Mouse (Mus musculus) embryonic facial prominence, embryonic 14.5 days (tissue): ENCODE data around the gene Atp8b2. TPM values are rescaled to one million over a fixed set of nuclear protein-coding genes. Genes with fewer than 3 reads are reported as not detected.
A peak's percentile ranks its signal among the peaks of the same experiment; 100 is the strongest.

Experiments
- ATAC-seq: fragments of 200-750 bp; cut with Nextera tagmentation; 2 replicates; pipeline ENCODE4 v1.8.0; 2017; ENCODE audit warnings: low read depth, moderate number of reproducible peaks, moderate TSS enrichment
- DNase-seq: peaks from one replicate; pipeline ENCODE4 v3.0.0-alpha.2; 2015; ENCODE audit warnings: low spot score
- H3K27ac ChIP-seq: fragments of 300-500 bp; sonication (generic); replicated peaks from 2 replicates; pipeline ENCODE4 v1.5.1; 2014; ENCODE audit warnings: low read depth, mild to moderate bottlenecking, low read length, moderate library complexity
- H3K27me3 ChIP-seq: fragments of 300-500 bp; sonication (generic); replicated peaks from 2 replicates; pipeline ENCODE4 v1.6.1; 2014; ENCODE audit warnings: low read length; ENCODE audit not compliant: control insufficient read depth, insufficient read depth
- H3K36me3 ChIP-seq: fragments of 300-500 bp; sonication (generic); 2 replicates; pipeline ENCODE4 v1.6.1; 2014; ENCODE audit warnings: low read length, mixed read lengths; ENCODE audit not compliant: control insufficient read depth, insufficient read depth
- H3K4me1 ChIP-seq: fragments of 300-500 bp; sonication (generic); 2 replicates; pipeline ENCODE4 v1.6.1; 2014; ENCODE audit warnings: antibody characterized with exemption, low read length; ENCODE audit not compliant: control insufficient read depth, insufficient read depth
- H3K4me2 ChIP-seq: fragments of 300-500 bp; sonication (generic); 2 replicates; pipeline ENCODE4 v1.6.1; 2014; ENCODE audit warnings: low read depth, mild to moderate bottlenecking, low read length, moderate library complexity, mixed read lengths
- H3K4me3 ChIP-seq: fragments of 300-500 bp; sonication (generic); 2 replicates; pipeline ENCODE4 v1.5.1; 2014; ENCODE audit warnings: low read depth, mild to moderate bottlenecking, low read length
- H3K9ac ChIP-seq: fragments of 300-500 bp; sonication (generic); 2 replicates; pipeline ENCODE4 v1.6.1; 2014; ENCODE audit warnings: low read depth, mild to moderate bottlenecking, low read length, moderate library complexity, mixed read lengths
- H3K9me3 ChIP-seq: fragments of 300-500 bp; sonication (generic); 2 replicates; pipeline ENCODE4 v1.6.1; 2016; ENCODE audit warnings: low read length; ENCODE audit not compliant: control insufficient read depth
- WGBS: fragments of 180-500 bp; shearing (Covaris S2); extraction: QIAGEN DNeasy Blood & Tissue Kit; methylation state at CpG from one replicate; pipeline ENCODE4 v1.1.7; 2014; 5-methylcytosine and 5-hydroxymethylcytosine counted together
- polyA plus RNA-seq: library from polyadenylated mRNA; unstranded; fragments of >200 nt; fragmentation: Nextera tagmentation; extraction: Ambion mirVana; gene quantifications from 2 replicates; pipeline ENCODE4 v1.2.1, GENCODE M21; 2014

The Atp8b2 gene
- polyA plus RNA-seq, 1 experiment from 2014 or later: 23.8 TPM

DNA sequence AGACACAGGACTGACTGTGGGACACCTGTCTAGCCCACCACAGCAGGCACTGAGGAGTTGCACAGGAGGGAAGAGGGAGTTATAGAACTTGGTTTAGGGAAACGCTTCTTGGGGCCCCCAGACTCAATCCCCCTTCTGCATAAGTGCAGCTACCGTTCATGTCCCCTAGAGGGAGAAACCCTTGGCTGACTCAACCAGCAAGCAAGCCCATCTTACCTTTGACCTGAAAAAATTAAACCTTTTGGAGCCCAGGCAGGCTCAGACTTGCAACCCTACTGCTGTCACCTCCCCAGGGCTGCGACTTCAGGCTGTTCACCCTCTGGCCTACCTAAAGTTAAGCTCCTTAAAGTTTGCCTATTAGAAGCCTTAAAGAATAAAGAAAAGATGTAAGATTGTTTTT, 45.9 kb downstream of the Atp8b2 start:
- no peak overlapping the region for H3K4me3 ChIP-seq
- ATAC-seq (no peak), DNase-seq (no peak)
- H3K27ac ChIP-seq: no peak overlapping the region
- no peaks in the 10 kb centered on the region for H3K9me3 ChIP-seq
- WGBS: 51% methylated on average over 3 of the region's 3 CpGs
- peaks cover 10% of the 10 kb centered on the region for H3K4me1 ChIP-seq
- no peak overlapping the region for H3K4me2 ChIP-seq
- no peaks in the 10 kb centered on the region for H3K36me3 ChIP-seq
- peaks cover 16% of the 10 kb centered on the region for H3K27me3 ChIP-seq
- no peak overlapping the region for H3K9ac ChIP-seq

DNA sequence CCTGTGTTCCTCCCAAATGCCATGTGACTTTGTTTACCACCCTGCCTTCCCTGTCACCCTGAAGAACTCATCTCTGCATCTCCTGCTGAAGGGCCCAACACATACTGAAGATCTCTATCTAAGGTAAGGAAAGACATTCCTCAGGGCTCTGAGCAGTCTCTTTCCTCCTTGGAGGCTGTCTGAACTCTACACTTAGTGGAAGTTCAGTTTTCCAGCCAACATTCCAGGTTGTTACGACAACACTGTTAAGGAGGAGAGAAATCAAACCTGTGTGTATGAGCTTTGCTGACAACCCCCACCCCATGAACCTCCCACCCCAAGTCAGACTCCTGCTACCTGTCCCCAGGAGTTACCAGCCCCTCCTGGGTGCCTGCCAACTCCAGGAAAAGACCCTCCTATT, 46.7 kb downstream of the Atp8b2 start:
- Histone ChIP-seq H3K27ac (no peak overlapping the region), H3K9ac (no peak overlapping the region), H3K9me3 (no peaks in the 10 kb centered on the region), H3K27me3 (peaks cover 21% of the 10 kb centered on the region), H3K4me3 (no peak overlapping the region), H3K4me2 (no peak overlapping the region), H3K4me1 (peaks cover 12% of the 10 kb centered on the region), H3K36me3 (no peaks in the 10 kb centered on the region)
- WGBS: 50% methylated on average over 1 of the region's 1 CpGs
- DNase-seq (no peak), ATAC-seq (no peak)

DNA sequence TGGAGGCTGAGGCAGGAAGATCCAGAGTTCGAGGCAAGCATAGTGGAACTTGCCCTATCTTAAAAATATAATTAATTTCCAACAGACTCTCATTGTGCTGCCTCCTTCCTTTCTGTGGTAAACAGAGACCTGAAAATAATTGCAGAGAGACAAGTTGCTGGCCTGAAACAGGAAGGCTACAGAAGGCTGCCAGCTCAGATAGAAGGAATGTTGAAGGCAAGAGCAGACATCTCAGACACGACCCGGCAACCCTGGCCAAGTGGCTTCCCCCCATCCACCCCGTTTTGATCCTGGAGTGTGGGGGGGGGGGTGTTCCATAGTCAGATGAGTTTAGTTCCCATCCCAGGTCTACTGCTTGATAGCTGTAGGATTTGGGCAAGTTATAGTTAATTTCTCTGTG, 48.6 kb downstream of the Atp8b2 start:
- ATAC-seq (no peak), DNase-seq (no peak)
- H3K4me1 ChIP-seq: peaks cover 12% of the 10 kb centered on the region
- H3K9ac ChIP-seq: no peak overlapping the region
- H3K4me2 ChIP-seq: no peak overlapping the region
- WGBS: 73% methylated on average over 4 of the region's 4 CpGs
- no peak overlapping the region for H3K27ac ChIP-seq
- no peak overlapping the region for H3K4me3 ChIP-seq
- no peaks in the 10 kb centered on the region for H3K9me3 ChIP-seq
- H3K27me3 ChIP-seq: peaks cover 21% of the 10 kb centered on the region
- H3K36me3 ChIP-seq: no peaks in the 10 kb centered on the region

DNA sequence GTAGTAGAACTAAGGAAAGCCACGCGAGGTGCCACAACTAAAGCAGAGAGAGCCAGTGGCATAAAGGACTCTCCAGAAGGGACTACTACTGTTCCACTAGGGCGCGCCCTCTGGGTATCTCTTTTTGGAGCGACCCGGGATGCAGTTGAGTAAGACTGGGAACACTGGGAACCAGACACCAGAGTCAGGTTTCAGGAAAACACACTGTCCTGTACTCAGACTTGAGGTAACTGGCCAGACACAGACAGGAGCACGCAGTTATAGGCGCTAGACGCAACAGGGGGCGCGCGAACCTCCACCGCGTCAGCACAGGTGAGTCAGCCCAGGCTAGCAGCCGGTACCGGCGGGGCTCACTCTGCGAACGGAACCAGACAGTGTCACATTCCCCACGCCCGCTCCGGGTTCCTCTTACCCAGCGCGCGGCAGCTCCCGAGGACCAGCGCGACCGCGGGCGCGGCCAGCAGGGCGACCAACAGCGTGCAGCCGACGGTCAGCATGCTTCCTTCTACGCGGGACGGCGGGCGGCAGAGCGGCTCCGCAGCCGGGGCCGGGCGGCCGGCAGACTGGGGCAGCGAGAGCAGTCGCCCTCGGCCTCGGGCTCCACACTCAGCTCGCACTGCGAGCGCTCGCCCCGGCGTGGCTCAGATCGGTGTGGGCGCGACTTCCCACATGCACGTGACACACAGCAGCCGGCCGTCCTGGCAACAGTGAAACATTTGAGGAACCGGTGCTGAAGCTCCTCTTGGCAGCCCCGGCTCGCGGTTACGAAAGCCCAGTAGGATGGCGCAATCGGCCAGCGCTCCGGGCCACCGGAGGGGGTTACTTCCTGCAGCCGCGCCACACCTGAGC, 50.5 kb downstream of the Atp8b2 start, which contains the start of gene Il6ra:
Gene Il6ra (minus strand): TSS at position 654 of the 849 bp plus-strand sequence.
- H3K4me2 ChIP-seq: peak within 1 kb of the TSS; percentile 99
- no peak within 1 kb of the TSS for H3K27ac ChIP-seq
- DNase-seq: peak; percentile 87
- peak within 1 kb of the TSS; percentile 54 for H3K4me3 ChIP-seq
- H3K9ac ChIP-seq: peak within 1 kb of the TSS; percentile 57
- peaks cover 21% of the 10 kb centered on the region for H3K27me3 ChIP-seq
- whole genome bisulfite sequencing: 1% methylated on average over 48 of the region's 75 CpGs
- ATAC-seq: peak; percentile 93
- H3K4me1 ChIP-seq: peaks cover 12% of the 10 kb centered on the region
- H3K36me3 ChIP-seq: no peaks in the 10 kb centered on the region
- no peaks in the 10 kb centered on the region for H3K9me3 ChIP-seq

DNA sequence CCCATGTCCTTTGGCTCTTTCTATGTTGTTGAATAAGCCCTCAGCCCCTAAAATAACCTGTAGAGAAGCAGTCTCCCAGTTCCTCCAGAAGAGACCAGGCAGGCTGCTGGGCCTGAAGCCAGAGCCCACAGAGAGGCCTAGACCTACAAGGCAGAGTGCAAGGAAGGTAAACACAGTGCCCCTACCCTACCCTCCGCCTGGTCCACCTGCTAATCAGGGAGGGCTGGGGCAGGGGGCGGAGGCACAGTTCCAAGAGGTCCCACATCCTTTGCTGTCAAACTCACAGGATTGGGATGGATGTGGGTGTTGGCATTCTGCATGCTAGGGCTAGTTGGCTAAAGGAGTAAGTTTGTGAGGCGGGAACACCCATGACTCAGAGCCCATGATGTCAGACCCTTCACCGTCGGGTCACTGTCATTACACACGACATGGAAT, 51.2 kb downstream of the Atp8b2 start:
- ATAC-seq (no peak), DNase-seq (no peak)
- peak overlapping the region; percentile 99; the same call in 1 of the 2 replicates for H3K4me2 ChIP-seq
- H3K27ac ChIP-seq: no peak overlapping the region
- WGBS: 37% methylated on average over 6 of the region's 6 CpGs
- no peaks in the 10 kb centered on the region for H3K9me3 ChIP-seq
- H3K4me3 ChIP-seq: peak overlapping the region; percentile 54; the same call in 1 of the 2 replicates
- peaks cover 12% of the 10 kb centered on the region for H3K4me1 ChIP-seq
- peaks cover 21% of the 10 kb centered on the region for H3K27me3 ChIP-seq
- H3K36me3 ChIP-seq: no peaks in the 10 kb centered on the region
- H3K9ac ChIP-seq: no peak overlapping the region; the same call in 1 of the 2 replicates

DNA sequence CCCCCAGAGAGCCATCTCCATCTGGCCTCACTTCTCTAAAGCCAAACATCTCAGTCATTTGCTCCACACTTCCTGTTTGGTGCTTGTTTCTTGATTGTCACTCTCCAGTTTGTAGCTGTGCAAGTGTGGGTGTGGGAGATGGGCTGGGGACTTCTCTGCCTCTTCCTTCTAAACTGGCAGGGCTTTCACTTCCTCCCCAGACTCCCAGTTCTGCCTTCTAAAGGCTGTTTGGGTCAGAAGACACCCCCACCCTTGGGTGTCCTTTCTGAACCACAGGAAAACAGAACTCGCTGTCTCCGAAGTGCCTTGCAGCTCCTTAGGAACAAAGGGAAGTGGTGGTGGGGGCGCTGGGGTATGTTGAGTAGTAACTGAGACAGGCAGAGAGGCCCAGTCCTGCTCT, 52.1 kb downstream of the Atp8b2 start:
- H3K36me3 ChIP-seq: no peaks in the 10 kb centered on the region
- peaks cover 21% of the 10 kb centered on the region for H3K27me3 ChIP-seq
- ATAC-seq: no peak
- no peak overlapping the region for H3K4me2 ChIP-seq
- no peak for DNase-seq
- H3K27ac ChIP-seq: no peak overlapping the region
- 81% methylated on average over 3 of the region's 3 CpGs for WGBS
- H3K4me1 ChIP-seq: peaks cover 12% of the 10 kb centered on the region
- no peak overlapping the region for H3K9ac ChIP-seq
- H3K9me3 ChIP-seq: no peaks in the 10 kb centered on the region
- no peak overlapping the region for H3K4me3 ChIP-seq

DNA sequence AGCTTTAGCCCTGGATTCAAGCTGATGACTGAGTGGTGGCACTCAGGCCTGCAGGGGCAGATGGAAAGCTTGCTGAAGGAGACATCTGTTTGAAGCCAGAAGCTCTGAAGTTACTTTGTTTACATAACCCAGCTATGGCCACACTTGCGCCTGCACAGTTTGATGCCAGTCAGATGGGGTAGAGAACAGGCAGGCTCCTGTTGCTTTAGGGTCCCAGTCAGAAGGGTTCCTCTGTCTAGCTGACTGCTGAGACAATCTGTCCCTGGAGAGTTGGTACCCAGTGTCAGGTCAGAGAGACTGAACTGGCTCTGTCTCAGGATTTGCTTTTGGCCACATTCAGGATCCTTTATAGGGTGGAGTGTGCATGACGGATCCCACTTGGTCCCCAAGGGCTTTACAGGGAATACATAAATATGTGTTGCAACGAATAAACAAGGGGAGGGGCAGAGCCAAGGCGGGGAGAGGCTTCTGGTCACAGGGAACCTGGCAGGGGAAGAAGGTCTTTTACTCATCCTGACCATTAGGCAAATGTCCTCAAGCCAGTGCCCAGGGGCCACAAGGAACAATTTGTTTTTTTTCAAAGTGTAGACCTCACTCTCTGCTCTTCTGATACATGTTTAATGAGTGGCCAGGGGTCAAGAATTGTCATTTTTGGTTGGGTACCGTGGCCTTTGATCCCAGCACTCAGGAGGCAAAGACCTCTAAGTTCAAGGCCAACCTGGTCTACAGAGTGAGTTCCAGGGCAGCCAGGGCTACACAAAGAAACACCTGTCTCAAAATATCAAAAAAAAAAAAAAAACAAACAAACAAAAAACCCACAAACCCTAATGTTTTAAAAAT, 53.4 kb downstream of the Atp8b2 start:
- Histone ChIP-seq H3K36me3 (no peaks in the 10 kb centered on the region), H3K27ac (no peak overlapping the region), H3K9me3 (no peaks in the 10 kb centered on the region), H3K27me3 (peaks cover 21% of the 10 kb centered on the region), H3K4me2 (no peak overlapping the region), H3K4me1 (peaks cover 12% of the 10 kb centered on the region), H3K4me3 (no peak overlapping the region), H3K9ac (no peak overlapping the region)
- DNase-seq (peak; percentile 35), ATAC-seq (no peak)
- 45% methylated on average over 5 of the region's 5 CpGs for WGBS

DNA sequence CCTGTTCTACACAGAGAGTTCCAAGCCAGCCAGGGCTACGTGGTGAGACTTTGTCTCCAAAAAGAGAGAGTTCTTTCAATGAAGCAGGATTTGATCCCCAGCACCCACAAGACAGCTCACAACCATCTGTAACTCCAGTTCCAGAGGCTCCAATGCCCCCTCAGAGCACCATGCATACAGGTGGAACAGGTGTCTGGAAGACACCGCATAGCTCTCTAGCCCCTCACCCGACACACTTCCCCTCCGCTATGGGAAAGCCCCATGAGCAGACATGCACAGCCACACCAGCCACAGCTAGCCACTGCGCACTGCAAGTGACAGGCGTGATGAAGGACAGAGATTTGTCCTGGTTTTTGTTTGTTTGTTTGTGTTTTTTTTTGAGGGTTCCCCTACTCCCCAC, 54.5 kb downstream of the Atp8b2 start:
- H3K4me2 ChIP-seq: no peak overlapping the region
- H3K4me3 ChIP-seq: no peak overlapping the region
- H3K9ac ChIP-seq: no peak overlapping the region
- H3K27ac ChIP-seq: no peak overlapping the region
- WGBS: 61% methylated on average over 6 of the region's 6 CpGs
- no peak for DNase-seq
- H3K27me3 ChIP-seq: peaks cover 12% of the 10 kb centered on the region
- H3K9me3 ChIP-seq: no peaks in the 10 kb centered on the region
- ATAC-seq: no peak
- peaks cover 12% of the 10 kb centered on the region for H3K4me1 ChIP-seq
- H3K36me3 ChIP-seq: no peaks in the 10 kb centered on the region
